Mouse (Mus musculus): ENCODE results near the gene Tpd52l1. TPM values are rescaled to one million over a fixed set of nuclear protein-coding genes. Genes with fewer than 3 reads are reported as not detected.

The Tpd52l1 gene
- total RNA-seq, 2 experiments from 2014 or later, result 15.9 to 19.7 TPM

- no peak for DNase-seq
These were observed 94.7 kb downstream of the Tpd52l1 start for GRCm38 (mm10) chr10:31351056-31351455.

DNA sequence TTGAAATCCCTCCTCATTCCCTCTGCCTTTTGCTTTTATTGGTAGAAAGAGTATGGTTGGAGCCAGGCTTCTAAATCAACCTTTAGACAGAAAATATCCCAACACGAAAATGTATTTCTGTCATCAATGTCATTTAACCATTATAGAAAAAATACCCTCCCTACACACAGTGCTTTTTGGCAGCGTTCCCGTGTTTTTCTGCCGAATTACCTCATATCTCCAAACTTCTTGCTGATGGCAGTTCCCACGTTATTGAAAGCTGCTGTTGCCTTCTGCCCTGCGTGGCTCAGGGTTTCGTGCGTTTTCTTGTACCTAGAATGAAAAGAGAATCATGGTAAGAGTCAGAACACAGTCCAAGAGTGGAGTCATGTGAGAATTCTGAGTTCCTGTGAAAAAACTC is 99.4 kb downstream of the Tpd52l1 start:
- DNase-seq, result no peak

GRCm38 (mm10) chr10:31336432-31336831 is 109.3 kb downstream of the Tpd52l1 start:
- no peak for DNase-seq

- DNase-seq, result no peak
These were observed 114.5 kb downstream of the Tpd52l1 start for GRCm38 (mm10) chr10:31331225-31331775.

GRCm38 (mm10) chr10:31330286-31330962 is 115.3 kb downstream of the Tpd52l1 start:
- no peak for DNase-seq

GRCm38 (mm10) chr10:31329436-31329835 is 116.3 kb downstream of the Tpd52l1 start:
- no peak for DNase-seq

GRCm38 (mm10) chr10:31318491-31318890 is 127.3 kb downstream of the Tpd52l1 start:
- DNase-seq, result no peak

GRCm38 (mm10) chr10:31312865-31313848 is 132.6 kb downstream of the Tpd52l1 start, which contains the start of gene Hddc2:
TSS of gene Hddc2 (plus strand) at chr10:31313383.
- peak; percentile 70 for DNase-seq

DNA sequence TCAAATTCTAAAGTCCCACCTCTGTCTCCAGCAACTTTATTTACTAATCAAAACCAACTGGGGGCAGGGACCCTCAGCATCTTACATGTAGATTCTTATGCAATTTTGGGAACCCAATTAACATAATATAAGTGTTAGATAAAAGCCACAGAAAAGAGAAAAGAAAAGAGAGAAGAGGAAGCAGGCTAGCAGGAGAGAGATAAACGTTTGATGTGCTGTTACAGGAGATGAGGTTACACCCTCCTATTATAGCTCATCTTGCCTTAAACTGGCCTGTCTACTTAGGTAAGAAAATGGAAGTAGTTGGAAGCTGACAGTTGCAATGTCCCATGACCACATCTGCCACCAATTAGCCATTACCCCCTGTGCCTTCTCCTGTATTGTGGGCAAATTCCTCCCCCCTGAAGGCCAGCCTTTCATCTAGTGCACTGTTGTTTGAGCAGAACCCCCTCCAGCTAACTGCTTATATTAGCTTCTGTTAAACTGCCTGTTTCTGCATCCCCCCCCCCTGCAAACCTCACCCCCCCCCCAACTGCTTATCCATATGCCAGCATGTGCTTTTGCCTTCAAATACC is 138.6 kb downstream of the Tpd52l1 start:
- no peak for DNase-seq

DNA sequence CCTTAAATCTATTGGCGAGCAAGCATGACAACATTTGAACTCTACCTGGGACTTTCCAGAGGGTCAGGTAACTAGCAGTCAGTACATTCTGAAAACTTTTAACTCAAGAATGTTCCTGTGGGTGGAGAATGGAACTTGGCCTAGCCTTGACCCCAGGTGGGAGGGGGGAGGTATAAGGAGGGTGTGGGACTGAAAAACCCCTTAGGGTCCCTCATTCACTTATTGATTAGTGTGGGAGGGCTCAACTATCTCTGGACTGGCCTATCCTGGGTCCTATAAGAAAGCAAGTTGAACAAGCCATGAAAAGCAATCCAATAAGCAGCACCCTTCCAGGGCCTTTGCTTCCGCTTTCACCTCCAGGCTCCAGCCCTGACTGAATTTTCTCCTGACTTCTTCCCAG is 142.3 kb downstream of the Tpd52l1 start:
- no peak for DNase-seq

DNA sequence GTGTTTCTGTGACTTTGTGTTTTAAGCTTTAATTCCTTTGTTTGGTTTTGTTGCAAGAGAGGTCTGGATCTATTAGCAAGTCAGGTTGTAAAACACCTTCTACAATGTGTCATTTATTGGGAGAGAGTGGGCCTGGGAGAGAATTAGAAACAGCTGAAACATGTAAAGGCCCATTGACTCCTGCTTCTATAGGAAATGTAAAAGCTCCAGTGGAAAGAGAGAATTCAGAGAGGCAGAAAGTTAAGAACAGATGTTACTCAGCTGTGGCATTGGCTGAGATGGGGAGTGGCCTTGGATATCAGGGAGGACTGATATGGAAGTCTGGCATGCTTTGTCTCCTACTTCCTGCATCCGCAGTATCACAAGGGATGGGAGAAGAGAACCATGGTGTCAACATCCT is 145.5 kb downstream of the Tpd52l1 start:
- no peak for DNase-seq

- no peak for DNase-seq
These were observed 146.7 kb downstream of the Tpd52l1 start for GRCm38 (mm10) chr10:31298921-31299574.

DNA sequence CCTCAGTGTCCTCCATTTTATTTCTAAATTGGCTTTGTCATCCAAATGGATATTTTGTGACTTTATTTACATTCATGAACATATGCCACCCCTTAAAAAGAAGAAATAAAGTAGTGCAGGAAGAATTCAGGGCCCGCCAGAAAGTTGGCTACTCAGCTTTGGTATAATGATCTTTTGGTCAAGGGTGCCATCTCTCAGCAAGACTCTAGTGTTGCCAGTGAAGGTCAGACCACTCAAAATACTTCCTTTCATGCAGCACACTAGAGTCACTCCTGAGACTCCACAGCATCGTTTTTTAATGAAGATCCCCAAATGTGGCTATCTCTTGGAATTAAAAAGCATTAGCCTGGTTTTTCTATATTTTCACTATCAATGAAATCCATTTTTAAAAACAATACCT is 147.5 kb downstream of the Tpd52l1 start:
- DNase-seq, result no peak

DNA sequence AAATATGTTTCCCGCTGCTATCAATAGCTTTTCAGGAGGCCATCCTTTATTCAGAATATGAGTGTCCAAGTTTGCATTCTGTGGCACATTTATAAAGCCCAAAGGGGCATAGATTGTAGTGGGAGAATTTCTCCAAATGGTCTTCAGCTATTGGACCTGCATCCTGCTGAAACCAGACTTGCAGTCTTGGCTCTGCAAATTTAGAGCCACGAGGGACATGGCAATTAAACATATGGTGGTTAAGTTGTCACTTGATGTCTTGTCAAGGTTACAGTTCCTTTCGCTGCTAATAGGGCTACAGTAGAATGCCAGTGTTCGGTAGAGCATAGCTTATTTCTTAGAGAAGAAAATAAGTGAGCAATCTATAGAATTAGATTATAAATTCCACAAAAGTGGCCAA is 148.7 kb downstream of the Tpd52l1 start:
- no peak for DNase-seq

DNA sequence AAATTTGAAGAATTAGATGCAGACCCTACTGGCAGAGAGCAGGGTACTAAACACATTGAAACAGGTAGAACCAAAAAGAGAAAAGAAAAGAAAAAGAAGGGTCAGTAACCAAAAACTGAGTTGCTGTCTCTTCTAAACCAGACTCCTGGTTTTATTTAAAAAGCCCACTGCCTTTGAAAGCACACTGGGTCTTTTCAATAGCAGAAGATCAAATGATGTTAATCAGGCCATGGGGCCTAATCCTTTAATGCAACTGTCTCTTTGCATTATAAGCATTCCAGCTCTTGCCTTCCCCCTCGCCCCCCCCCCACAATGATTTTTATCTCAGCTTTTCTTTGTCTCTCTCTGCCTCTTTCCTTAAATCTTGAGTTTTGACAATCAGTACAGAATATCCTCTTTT is 149.3 kb downstream of the Tpd52l1 start:
- DNase-seq, result no peak

DNA sequence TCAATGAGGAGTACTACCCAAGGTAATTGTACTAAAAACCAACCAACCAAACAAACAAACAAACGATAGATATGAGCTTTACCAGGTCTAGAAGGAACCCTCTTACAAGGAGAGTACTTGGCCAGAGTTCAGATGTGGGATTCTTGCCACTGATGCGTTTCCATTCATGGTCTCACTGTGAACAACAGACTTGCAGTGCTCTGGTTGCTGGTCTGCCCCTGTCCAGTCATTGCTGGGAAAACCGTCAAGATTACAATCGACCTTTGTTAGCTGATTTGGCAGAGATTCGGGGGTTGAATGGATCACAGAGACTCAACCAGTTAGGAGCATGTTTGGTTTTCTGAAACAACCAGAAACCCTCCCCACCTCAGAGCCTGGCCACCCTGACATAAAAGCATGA is 150.1 kb downstream of the Tpd52l1 start:
- no peak for DNase-seq

GRCm38 (mm10) chr10:31288697-31289390 is 156.9 kb downstream of the Tpd52l1 start:
- no peak for DNase-seq

DNA sequence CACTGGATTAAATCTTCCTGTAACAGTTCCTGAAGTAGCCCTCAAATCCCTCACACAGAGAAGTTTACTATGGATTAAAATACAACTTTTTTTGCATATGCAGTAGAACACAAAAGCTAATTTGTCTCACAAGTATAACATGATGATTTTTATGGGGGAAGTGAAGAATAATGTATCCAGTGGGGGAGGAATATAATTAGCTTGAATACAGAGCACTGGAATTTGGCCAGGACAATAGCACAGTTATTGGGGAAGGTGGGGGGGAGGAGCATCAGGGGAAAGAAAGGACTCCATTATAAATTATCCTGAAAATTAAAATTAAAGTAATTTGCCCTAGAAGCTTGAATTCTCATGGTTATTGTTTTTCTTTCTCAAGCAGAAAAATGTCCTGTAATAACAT is 158.0 kb downstream of the Tpd52l1 start:
- DNase-seq, result no peak

All from gastrocnemius, postnatal 25 days (tissue).